In the genomic region with DNA sequence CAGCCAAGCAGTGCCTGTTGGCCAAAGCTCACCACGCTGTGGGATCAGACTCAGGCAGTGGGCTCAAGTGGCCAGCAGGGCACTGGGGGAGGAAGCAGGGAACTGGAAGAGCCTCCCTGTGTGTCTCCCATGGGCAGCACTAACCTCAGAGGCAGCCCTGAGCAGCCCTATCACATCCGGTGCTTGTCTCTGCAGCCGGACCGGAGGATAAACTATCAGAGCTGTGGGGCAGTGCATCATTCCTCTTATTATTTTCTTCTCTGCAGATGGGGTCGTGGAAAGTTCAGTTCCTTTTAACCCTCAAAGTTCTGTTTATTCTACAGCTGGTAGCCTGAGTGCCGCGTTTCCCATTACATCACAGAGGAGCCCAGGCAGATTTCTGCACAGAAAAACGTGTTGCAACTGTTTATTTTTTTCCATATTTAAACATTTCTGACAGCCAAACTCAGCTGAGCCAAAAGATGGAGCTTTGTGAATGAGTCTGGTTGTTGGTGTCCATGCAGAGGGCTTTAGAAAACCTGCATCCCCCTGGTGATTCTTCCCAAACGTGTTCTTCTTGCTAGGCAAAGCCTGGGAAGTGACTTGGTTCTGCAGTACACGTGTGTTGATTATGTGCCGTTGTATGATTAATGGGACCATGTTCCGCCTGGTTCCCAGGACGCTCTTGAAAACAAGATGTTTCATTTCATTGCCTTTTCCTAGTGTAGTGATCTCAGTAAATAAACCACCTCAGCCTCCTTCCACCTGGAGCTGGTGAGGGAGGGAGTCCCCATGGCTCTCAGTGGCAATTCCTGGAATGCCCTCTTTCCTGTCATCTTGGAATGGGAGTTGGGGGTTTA, we compare ENCODE assay signal across 8 mouse cellular contexts.
DNase-seq lines count a peak whose midpoint lies in the region; ATAC-seq lines count a peak whose summit lies in the region.

No protein-coding gene starts in this region.

- WGBS in heart, embryonic 14.5 days = 39% methylated on average over 13 of the region's 13 CpGs

- H3K27ac ChIP-seq in heart, embryonic 14.5 days (replicated peaks in 1 of 2; ENCODE audit: control insufficient read depth in 1 of 2, insufficient read depth in 1 of 2, low read depth in 2 of 2, low read length in 2 of 2) = peak overlapping the region; percentile 73 to 90

- peaks cover 22% of the 10 kb centered on the region; the same call in 1 of the 2 replicates for H3K36me3 ChIP-seq in heart, embryonic 14.5 days (ENCODE audit: control insufficient read depth, insufficient read depth, low read length)

- H3K9ac ChIP-seq in heart, embryonic 14.5 days (ENCODE audit: low read length) = 0 out of 2 replicates have a peak overlapping the region, but pooled peaks have one; percentile 3

- peak; percentile 38 for DNase-seq in urinary bladder, postnatal 14 days (ENCODE audit: low spot score)
- no peak for DNase-seq in urinary bladder, adult 18-20 months (ENCODE audit: low spot score in 2 of 2)
- DNase-seq in kidney, postnatal 14 days = peak; percentile 77
- DNase-seq in lung, postnatal 25 days (ENCODE audit: low spot score) = peak; percentile 72
- no peak for DNase-seq in cerebellum, adult 11-12 months
- no peak for DNase-seq in retina, postnatal 1 day
- no peak for DNase-seq in spleen, postnatal 14 days (ENCODE audit: low spot score in 2 of 2)

- no peaks in the 10 kb centered on the region for H3K27me3 ChIP-seq in heart, embryonic 14.5 days (ENCODE audit: control insufficient read depth, insufficient read depth, low read length)

- peak; percentile 61 for ATAC-seq in heart, embryonic 14.5 days (ENCODE audit: insufficient number of reproducible peaks, insufficient read depth, low FRiP score, low read depth)

- no peaks in the 10 kb centered on the region for H3K9me3 ChIP-seq in heart, embryonic 14.5 days (ENCODE audit: control insufficient read depth, low read length)

- H3K4me2 ChIP-seq in heart, embryonic 14.5 days (ENCODE audit: low read length) = no peak overlapping the region

- peaks cover 23 to 64% of the 10 kb centered on the region in 2 experiments for H3K4me1 ChIP-seq in heart, embryonic 14.5 days (ENCODE audit: control insufficient read depth in 2 of 2, insufficient read depth in 2 of 2, low read length in 2 of 2)

- H3K4me3 ChIP-seq in heart, embryonic 14.5 days (ENCODE audit: control insufficient read depth in 1 of 2, insufficient read depth in 1 of 2, low read depth in 1 of 2, low read length in 2 of 2) = no peak overlapping the region

Comparison
In these comparisons a context has a peak if more than half of its experiments do, and no peak if none do; other contexts are left out.
1. DNase-seq: peak in urinary bladder, postnatal 14 days (single experiment), kidney, postnatal 14 days (single experiment) and lung, postnatal 25 days (single experiment); none in urinary bladder, adult 18-20 months (0 of 2), cerebellum, adult 11-12 months (single experiment), retina, postnatal 1 day (single experiment) and spleen, postnatal 14 days (0 of 2).